Mouse (Mus musculus): ENCODE results near the gene Pdzrn4. TPM values are rescaled to one million over a fixed set of nuclear protein-coding genes. Genes with fewer than 3 reads are reported as not detected.

The Pdzrn4 gene
- polyA plus RNA-seq, 1 experiment, result 0.06 TPM

DNA sequence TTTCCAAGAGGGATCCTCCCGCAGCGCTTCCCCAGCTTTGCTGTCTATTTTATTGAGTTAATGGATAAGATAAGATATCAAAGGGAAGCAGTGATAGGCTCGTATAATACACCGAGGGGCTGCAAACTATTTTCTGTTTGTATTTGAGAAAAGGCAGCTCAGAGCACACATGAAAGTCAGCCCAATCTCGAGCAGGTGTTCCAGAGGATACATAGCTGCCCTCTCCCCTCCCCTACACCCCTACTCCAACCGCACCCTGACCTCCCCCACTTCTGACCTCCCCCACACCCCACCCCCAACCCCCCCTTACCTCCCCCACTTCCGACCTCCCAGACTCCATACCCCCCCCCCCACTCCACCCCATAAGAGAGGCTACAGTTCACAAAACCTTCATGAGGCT, 202.7 kb downstream of the Pdzrn4 start:
- Histone ChIP-seq H3K4me1 (ENCODE audit: control insufficient read depth, insufficient read depth, insufficient read length, low read length) (no peaks in the 10 kb centered on the region), H3K27me3 (ENCODE audit: control insufficient read depth, insufficient read depth, low read length) (no peaks in the 10 kb centered on the region), H3K36me3 (ENCODE audit: control insufficient read depth, insufficient read depth, low read length) (no peaks in the 10 kb centered on the region), H3K27ac (ENCODE audit: insufficient read depth, low read depth, low read length) (no peak overlapping the region), H3K4me3 (ENCODE audit: low read depth, low read length) (no peak overlapping the region)
- WGBS, result 5% methylated on average over 7 of the region's 7 CpGs
- no peak for TF ChIP-seq CTCF (IDR thresholded peaks at IDR 0.05; ENCODE audit: extremely low read depth, insufficient read length, insufficient replicate concordance, low read depth, low read length)
- TF ChIP-seq POLR2A (IDR thresholded peaks at IDR 0.05; ENCODE audit: low read depth, low read length), result no peak

GRCm38 (mm10) chr15:92610866-92611265, 214.2 kb downstream of the Pdzrn4 start:
- Histone ChIP-seq H3K27ac (ENCODE audit: insufficient read depth, low read depth, low read length) (no peak overlapping the region), H3K36me3 (ENCODE audit: control insufficient read depth, insufficient read depth, low read length) (no peaks in the 10 kb centered on the region), H3K27me3 (ENCODE audit: control insufficient read depth, insufficient read depth, low read length) (no peaks in the 10 kb centered on the region), H3K4me1 (ENCODE audit: control insufficient read depth, insufficient read depth, insufficient read length, low read length) (no peaks in the 10 kb centered on the region), H3K4me3 (ENCODE audit: low read depth, low read length) (no peak overlapping the region)
- no peak for TF ChIP-seq CTCF (IDR thresholded peaks at IDR 0.05; ENCODE audit: extremely low read depth, insufficient read length, insufficient replicate concordance, low read depth, low read length)
- TF ChIP-seq POLR2A (IDR thresholded peaks at IDR 0.05; ENCODE audit: low read depth, low read length), result no peak
- WGBS, result 82% methylated on average over 3 of the region's 3 CpGs

DNA sequence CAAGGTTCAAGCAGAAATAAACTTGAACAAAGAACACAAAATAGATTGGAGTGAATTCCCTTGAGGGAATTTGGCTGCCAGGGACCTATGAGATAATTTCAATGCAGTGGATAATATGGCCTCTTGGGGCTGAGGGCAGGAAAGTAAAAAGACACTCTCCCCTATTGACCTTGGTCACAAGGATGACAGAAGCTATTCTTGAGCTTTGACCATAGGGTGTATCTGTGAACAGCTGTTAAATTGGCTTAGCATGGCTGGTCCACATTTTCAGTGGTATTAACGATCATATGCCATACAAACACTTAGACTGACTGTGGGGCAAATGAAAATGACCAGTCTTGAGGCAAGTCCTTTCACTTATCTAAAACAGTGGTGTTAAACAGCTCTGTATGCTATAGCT, 215.7 kb downstream of the Pdzrn4 start:
- Histone ChIP-seq H3K27ac (ENCODE audit: insufficient read depth, low read depth, low read length) (no peak overlapping the region), H3K4me3 (ENCODE audit: low read depth, low read length) (no peak overlapping the region), H3K4me1 (ENCODE audit: control insufficient read depth, insufficient read depth, insufficient read length, low read length) (no peaks in the 10 kb centered on the region), H3K36me3 (ENCODE audit: control insufficient read depth, insufficient read depth, low read length) (no peaks in the 10 kb centered on the region), H3K27me3 (ENCODE audit: control insufficient read depth, insufficient read depth, low read length) (no peaks in the 10 kb centered on the region)
- 90% methylated on average over 1 of the region's 1 CpGs for WGBS
- TF ChIP-seq POLR2A (IDR thresholded peaks at IDR 0.05; ENCODE audit: low read depth, low read length) (no peak), CTCF (IDR thresholded peaks at IDR 0.05; ENCODE audit: extremely low read depth, insufficient read length, insufficient replicate concordance, low read depth, low read length) (no peak)

DNA sequence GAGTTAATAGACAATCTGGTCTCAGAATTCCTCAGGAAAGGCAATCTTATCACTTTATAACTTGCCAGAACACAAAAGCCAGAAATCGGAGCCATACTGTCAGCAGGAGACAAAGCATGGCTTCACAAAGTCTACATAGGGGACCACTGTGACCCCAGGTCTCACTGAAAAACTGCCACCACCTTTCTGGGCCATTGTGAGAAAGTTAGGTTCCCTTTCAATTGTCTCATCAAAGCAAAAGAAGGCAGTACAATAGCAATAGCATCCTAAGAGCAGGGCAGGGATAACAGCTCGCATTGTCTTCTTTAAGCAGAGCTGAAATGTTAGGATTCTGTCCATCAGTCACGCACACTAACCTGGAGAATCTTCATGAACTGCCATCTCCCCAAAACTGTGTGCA, 216.5 kb downstream of the Pdzrn4 start:
- Histone ChIP-seq H3K4me1 (ENCODE audit: control insufficient read depth, insufficient read depth, insufficient read length, low read length) (no peaks in the 10 kb centered on the region), H3K4me3 (ENCODE audit: low read depth, low read length) (no peak overlapping the region), H3K27ac (ENCODE audit: insufficient read depth, low read depth, low read length) (no peak overlapping the region), H3K36me3 (ENCODE audit: control insufficient read depth, insufficient read depth, low read length) (no peaks in the 10 kb centered on the region), H3K27me3 (ENCODE audit: control insufficient read depth, insufficient read depth, low read length) (no peaks in the 10 kb centered on the region)
- WGBS, result 87% methylated on average over 3 of the region's 3 CpGs
- no peak for TF ChIP-seq CTCF (IDR thresholded peaks at IDR 0.05; ENCODE audit: extremely low read depth, insufficient read length, insufficient replicate concordance, low read depth, low read length)
- no peak for TF ChIP-seq POLR2A (IDR thresholded peaks at IDR 0.05; ENCODE audit: low read depth, low read length)

DNA sequence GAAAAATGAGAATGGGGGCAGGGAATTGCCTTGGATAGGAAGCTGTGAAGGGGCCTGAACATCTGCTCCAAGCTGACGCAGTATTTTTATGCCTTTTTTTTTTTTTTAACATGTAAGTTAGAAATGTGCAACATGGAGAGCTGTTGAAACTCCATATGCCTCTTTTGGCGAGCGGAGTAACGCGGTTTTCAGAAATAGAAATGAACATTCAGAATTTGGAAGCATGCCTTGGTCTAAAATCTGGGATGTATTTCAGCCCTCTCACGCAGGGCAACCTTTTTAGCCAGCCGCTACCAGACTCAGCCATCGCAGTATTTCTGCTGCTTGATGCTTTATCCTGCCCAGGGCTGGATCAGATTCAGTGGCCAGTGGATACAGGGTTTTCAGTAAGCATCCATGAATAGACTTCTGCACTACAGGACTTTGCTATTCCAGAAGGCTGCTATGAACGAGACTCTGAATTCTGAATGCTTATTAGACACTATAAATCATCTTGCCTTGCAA, 225.1 kb downstream of the Pdzrn4 start:
- no peaks in the 10 kb centered on the region for H3K4me1 ChIP-seq (ENCODE audit: control insufficient read depth, insufficient read depth, insufficient read length, low read length)
- no peaks in the 10 kb centered on the region for H3K36me3 ChIP-seq (ENCODE audit: control insufficient read depth, insufficient read depth, low read length)
- H3K4me3 ChIP-seq (ENCODE audit: low read depth, low read length), result no peak overlapping the region
- TF ChIP-seq POLR2A (IDR thresholded peaks at IDR 0.05; ENCODE audit: low read depth, low read length) (no peak), CTCF (IDR thresholded peaks at IDR 0.05; ENCODE audit: extremely low read depth, insufficient read length, insufficient replicate concordance, low read depth, low read length) (no peak)
- no peak overlapping the region for H3K27ac ChIP-seq (ENCODE audit: insufficient read depth, low read depth, low read length)
- 80% methylated on average over 9 of the region's 9 CpGs for WGBS
- H3K27me3 ChIP-seq (ENCODE audit: control insufficient read depth, insufficient read depth, low read length), result no peaks in the 10 kb centered on the region

DNA sequence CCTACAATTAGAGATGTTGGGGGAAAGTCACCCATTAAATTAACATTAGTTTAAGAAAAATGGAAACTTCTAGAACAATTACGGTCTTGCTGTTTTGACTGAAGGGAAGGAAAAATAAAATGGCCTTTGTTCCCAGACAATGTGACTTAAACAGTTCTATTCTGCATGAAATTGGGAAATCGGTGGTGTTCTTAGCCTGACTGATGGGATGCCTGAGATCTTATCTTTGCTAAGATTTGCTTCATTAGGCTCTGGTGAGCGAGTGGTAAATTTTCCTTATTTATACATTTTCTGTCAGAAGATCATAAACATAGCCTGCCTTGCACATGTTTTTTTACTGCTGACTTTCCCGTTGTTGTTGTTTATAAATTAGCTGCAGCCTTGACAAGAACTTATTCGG, 225.6 kb downstream of the Pdzrn4 start:
- Histone ChIP-seq H3K4me1 (ENCODE audit: control insufficient read depth, insufficient read depth, insufficient read length, low read length) (no peaks in the 10 kb centered on the region), H3K27me3 (ENCODE audit: control insufficient read depth, insufficient read depth, low read length) (no peaks in the 10 kb centered on the region), H3K4me3 (ENCODE audit: low read depth, low read length) (no peak overlapping the region), H3K27ac (ENCODE audit: insufficient read depth, low read depth, low read length) (no peak overlapping the region), H3K36me3 (ENCODE audit: control insufficient read depth, insufficient read depth, low read length) (no peaks in the 10 kb centered on the region)
- TF ChIP-seq POLR2A (IDR thresholded peaks at IDR 0.05; ENCODE audit: low read depth, low read length) (no peak), CTCF (IDR thresholded peaks at IDR 0.05; ENCODE audit: extremely low read depth, insufficient read length, insufficient replicate concordance, low read depth, low read length) (no peak)
- WGBS, result 77% methylated on average over 5 of the region's 5 CpGs

DNA sequence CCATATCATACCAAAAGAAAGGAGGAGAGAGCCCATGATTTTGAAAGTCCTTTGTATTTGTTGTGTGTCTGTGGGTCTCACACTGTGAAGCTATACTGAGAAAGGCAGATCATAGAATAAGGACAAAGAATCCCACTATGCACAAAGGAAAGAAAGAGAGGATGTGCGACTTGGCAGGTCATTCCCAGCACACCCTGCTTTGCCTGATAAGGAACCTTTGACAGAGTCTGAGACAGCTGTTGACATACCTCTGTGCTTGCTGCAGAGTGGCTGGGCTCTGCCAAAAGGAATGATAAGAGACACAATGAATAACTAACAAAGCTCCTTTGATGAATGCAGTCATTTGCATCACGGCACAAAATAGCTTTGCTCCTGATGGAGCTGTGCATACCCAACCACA, 232.5 kb downstream of the Pdzrn4 start:
- H3K4me1 ChIP-seq (ENCODE audit: control insufficient read depth, insufficient read depth, insufficient read length, low read length), result no peaks in the 10 kb centered on the region
- no peak overlapping the region for H3K4me3 ChIP-seq (ENCODE audit: low read depth, low read length)
- H3K27me3 ChIP-seq (ENCODE audit: control insufficient read depth, insufficient read depth, low read length), result no peaks in the 10 kb centered on the region
- no peak for TF ChIP-seq CTCF (IDR thresholded peaks at IDR 0.05; ENCODE audit: extremely low read depth, insufficient read length, insufficient replicate concordance, low read depth, low read length)
- TF ChIP-seq POLR2A (IDR thresholded peaks at IDR 0.05; ENCODE audit: low read depth, low read length), result no peak
- 17% methylated on average over 2 of the region's 2 CpGs for WGBS
- no peak overlapping the region for H3K27ac ChIP-seq (ENCODE audit: insufficient read depth, low read depth, low read length)
- no peaks in the 10 kb centered on the region for H3K36me3 ChIP-seq (ENCODE audit: control insufficient read depth, insufficient read depth, low read length)

All from small intestine, adult 2 months (tissue).